Mouse (Mus musculus): ENCODE measurements around the gene Pik3c2b.

Pik3c2b gene

DNA sequence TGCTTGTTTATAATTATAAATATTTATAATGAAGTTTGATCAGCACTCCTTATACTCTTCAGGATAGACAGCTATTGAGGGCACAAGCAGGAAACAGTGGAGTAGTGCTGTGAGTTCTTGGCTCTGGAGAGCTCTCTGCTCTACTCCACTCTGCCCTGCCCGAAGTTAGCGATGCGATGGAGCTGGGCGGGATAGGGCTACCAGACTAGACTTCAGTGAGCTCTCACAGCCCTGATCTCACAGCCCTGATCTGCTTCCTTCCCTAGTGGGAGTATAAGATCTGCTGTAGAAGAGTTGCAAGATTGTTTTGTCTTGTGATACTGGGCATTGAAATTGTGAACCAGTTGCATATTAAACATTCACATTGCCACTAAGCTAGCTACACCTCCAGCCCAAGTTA is 89.4 kb downstream of the Pik3c2b start:
- DNase-seq (ENCODE audit: low spot score), result no peak

DNA sequence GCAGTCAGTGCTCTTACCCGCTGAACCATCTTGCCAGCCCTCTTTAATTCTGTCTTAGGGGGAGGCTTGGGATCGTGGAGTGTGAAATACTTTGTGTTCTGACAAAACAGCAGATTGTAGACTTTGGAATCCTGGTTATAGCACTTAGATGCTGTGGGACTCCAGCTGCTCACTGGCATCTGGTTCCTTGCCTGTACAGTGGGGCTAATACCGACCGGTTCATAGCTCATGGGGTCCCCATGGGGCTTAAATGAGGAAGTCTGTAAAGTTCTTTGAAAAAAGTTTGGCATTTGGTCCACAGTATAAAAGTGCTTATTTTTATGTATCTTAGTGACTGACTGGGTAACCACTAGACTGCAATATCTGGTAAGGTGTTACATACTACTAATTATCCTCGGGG is 90.3 kb downstream of the Pik3c2b start:
- no peak for DNase-seq (ENCODE audit: low spot score)

DNA sequence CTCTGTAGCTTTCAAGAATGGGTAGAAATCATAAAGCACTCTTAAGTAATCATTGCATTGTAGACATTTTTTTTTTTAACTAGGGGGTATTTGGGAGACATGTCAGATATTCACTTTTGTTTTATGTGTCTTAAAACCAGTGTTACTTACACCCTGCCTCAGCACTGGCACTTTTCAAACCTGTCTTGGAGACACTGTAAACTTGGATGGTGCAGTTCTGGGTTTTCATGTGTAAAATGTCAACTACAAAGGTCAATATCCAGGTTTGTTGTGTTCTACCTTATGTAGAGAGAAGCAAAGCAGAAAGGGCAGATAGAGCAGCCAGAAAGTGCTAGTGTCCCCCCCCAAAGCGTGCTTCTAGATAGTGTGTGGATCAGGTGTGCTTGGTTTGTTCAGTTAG is 92.9 kb downstream of the Pik3c2b start:
- DNase-seq (ENCODE audit: low spot score), result no peak

DNA sequence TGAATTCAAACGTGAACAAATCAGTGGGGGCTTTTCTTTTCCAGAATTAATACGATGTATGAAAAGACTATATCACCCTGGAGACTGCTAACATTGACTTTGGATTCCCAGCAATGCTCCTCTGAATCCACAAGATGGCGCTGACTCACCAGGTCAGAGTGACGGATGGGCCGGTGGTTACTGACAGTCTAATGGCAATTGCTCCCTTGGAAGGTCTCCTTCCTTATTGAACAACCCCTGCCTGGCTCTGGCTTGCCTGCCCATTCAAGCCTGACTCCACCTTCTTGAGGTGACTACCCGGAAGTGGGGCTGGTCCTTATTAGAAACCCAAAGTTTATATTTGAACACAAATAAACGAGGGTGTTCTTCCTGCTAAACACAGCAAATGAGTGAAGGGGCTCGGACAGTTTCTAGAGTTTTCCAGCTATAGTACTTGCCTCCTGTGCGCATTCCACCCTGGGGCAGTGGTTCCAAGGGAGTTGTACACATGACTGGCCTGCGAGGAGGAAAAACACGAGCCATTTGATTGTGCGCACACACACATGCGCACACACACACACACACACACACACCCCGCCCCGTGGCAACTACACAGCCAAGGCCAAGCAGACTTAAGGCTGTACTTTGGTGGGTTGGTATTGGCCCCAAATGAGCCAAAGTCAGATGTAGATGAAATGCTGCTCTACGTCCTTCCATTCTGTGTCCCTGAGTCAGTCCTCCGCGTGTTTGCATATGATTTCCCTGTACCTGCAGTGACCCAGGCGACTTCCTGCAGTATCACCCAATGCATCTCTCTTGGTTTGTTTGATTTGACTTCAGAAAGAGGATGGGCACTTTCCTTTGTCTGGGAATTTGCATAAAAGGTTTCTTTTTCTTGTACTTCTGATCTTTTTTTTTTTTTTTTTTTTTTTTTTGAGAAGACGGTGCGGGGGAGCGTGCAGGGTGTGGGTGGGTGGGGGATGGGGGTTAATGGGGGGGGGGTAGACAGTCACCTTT is 100.8 kb downstream of the Pik3c2b start:
- peak; percentile 47 for DNase-seq (ENCODE audit: low spot score)

DNA sequence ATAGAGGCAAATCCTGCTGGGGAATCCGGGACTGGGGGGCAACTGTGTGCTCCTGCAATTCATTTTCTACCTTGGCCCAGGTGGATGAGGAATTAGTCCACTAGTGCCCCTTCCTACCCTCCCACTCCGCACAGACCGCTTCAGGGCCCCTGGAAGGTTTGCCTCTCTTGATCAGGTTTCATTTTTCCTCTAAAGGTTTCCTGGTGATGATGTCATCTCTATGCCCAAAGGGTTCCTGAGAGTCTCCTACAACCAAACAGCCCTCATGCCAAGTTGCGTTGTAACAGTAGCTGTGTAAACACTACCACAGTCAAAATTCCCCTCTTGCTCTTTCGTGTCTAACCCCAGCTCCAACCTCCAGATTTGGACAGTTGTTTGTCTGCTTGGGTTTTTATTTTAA is 101.9 kb downstream of the Pik3c2b start:
- DNase-seq (ENCODE audit: low spot score), result no peak

DNA sequence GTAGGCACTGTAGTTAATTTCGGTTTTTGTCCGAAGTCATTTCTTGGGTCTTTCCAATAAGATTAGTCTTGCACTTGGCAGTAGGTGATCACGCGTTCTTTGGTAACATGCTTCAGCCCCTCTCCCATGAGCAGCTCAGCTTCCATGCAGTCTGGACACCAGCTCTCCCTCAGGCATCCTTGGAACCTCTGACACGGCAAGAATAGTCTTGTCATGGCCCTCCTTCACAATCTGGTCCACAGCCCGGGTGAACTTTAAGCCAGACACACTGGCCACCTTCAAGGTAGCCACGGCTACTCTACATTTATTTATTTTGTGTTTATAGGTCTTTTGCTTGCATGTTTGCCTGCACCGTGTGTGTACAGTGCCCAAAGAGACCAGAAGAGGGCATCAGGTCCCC is 102.7 kb downstream of the Pik3c2b start:
- no peak for DNase-seq (ENCODE audit: low spot score)

DNA sequence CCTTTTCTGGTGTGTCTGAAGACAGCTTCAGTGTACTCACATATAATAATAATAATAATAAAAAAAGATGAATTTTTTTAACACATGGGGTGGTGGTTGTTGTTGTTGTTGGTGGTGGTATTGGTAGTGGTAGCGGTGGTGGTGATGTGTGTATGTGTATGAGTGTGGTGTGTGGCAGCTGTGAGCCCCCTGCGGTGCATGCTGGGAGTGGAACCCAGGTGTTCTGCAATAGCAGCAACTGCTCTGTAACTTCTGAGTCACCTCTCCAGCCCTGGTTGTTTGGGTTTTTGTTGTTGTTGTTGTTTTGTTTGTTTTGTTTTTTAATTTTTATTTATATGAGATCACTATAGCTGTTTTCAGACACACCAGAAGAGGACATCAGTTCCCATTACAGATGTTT is 105.1 kb downstream of the Pik3c2b start:
- no peak for DNase-seq (ENCODE audit: low spot score)

DNA sequence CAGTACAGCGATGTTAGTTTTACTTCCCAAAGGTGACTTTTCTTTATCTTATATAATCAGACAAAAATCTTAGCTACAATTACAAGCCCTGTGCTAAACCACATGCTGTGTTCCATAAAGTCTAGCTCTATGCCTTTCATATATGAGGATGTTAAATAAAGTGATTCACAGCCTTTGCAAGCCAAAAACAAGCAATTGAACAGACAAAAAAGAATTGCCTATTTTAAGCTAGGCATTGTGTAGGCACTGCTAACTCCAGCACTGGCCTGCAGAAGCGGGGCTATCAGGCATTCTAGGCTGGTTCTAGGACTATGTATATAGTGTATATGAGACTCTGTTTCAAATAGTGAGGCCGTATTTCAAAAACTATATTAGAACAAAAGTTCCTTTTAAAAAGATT is 106.7 kb downstream of the Pik3c2b start:
- no peak for DNase-seq (ENCODE audit: low spot score)

DNA sequence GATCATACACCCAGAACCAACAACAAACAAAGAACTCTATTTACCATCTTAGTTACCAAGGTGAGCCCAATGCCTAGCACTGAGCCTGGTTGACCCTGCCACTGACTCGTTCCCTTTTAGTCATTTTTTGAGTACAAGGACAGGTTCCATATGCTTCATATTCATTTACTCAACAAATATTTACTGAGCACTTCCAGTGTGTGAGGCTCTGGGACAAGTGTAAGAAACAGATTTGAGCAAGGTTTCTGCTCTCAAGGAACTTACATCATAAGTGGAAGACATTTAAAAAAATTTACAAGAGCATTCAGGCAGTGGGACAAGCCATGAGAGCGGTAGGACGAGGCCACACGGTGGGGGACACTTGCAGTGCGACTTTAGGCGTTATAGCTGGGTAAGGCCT is 109.8 kb downstream of the Pik3c2b start:
- DNase-seq (ENCODE audit: low spot score), result no peak

All from layer of hippocampus, adult 11-12 months (tissue).